Mouse (Mus musculus): Measurements from ENCODE around the gene Cd81.

The Cd81 gene

GRCm38 (mm10) chr7:143052626-143053007 is at the start of gene Cd81:
Gene Cd81, plus strand, starts transcription at chr7:143052739.
- DNase-seq, result peak; percentile 80

DNA sequence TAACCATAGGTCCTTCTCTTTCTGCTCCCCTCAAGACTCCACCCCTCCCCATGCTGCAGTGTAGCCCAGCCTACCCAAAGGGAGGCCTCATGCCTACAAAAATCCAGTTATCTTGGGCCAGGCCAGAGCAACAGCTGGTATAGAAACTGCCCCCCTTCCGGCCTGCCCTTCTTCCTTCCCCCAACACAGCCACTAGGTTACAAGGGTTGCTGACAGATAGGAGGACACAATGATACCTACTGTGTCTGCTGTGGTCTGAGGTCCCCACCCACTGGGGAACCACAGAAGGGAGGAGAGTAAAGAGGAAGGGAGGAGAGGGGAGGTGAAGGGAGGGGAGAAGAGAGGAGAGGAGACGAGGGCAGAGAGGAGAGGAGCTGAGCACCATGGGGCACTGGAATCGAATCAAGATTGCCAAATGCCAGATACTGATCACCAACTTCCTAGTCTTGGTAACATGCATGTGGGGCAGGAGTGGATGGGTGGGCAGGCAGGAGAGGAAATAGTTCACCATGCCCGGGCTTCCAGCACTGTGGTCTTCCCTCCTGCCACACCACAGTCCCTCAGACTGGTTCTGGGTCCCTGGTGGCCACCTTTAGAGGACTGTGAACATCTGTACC is 47.7 kb upstream of the Cd81 start, which contains the start of gene Tspan32:
Gene Tspan32, plus strand, starts transcription at position 320 of the 617 bp plus-strand sequence.
- no peak for DNase-seq

GRCm38 (mm10) chr7:143005344-143006096 is 47.0 kb upstream of the Cd81 start:
- no peak for DNase-seq

GRCm38 (mm10) chr7:143006097-143006755 is 46.3 kb upstream of the Cd81 start:
- DNase-seq, result no peak

- DNase-seq, result no peak
Observed at GRCm38 (mm10) chr7:143006756-143007598, 45.6 kb upstream of the Cd81 start.

DNA sequence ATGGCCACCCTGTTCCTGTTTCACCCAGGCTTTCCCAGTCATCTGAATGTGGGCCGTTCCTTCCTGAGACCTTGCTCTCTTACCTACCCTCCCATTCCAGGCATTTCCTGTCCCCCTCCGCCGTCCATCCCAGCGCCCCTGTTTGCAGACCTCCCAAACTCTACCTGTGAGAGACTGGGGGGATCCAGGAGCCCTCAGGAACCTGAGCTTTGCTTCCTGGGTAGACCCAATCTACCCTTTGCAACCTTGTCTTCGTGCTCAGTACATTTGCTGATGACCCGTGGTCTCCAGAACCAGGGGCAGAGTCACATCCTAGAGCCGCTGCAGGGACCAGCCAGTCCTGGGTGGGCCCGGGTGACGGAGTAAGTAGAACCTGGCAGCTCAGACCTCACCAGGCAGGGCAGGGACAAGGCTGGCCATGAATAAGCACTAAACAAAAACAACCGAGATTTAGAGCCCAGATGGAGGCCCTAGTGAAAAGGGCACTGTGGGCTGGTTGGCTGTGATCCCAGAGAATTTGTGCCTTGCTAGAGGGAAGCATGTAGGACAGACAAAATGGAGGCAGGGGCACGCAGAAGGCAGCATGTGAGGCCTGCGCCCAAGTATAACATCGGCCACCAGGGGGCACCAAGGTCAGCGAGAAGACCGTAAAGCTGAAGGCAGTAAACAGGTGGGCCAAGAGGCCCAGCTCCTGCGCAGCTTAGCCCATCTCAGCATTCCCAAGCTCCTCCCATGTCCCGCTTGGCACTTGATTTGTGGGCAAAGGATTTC is 44.8 kb upstream of the Cd81 start:
- peak; percentile 94 for DNase-seq

GRCm38 (mm10) chr7:143008370-143008926 is 44.1 kb upstream of the Cd81 start:
- peak; percentile 37 for DNase-seq

DNA sequence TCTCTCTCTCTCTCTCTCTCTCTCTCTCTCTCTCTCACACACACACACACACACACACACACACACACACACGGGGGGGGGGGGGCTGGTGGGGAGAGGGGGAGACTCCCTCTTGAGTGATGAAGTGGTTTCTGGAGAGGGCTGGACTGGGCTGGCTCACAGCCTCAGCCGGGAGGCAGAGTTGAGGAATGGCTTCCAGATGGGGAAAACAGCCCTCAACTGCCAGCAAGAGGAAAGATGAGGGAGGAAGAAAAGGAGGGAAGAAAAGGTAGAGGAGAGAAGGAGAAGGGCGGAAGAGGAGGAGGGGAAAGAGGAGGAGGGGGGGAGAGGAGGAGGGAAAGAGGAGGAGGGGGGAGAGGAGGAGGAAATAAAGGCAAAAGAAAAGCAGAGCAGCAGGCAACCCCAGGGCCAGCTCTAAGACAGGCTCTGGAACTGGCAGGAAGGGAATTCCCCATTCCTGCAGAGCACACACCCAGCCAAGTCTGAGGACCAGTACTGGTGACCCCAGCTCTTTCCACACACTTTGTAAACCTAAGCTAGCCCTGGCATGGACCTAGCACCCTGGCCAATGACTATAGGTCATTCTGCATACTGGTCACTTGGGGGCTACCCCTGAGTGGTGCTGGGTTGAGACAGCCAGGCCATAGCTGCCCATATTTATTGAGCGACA is 43.4 kb upstream of the Cd81 start:
- no peak for DNase-seq

- DNase-seq, result no peak
Observed at GRCm38 (mm10) chr7:143009996-143010395, 42.5 kb upstream of the Cd81 start.

GRCm38 (mm10) chr7:143011226-143011625 is 41.3 kb upstream of the Cd81 start:
- no peak for DNase-seq

- no peak for DNase-seq
Observed at GRCm38 (mm10) chr7:143012230-143012875, 40.2 kb upstream of the Cd81 start.

DNA sequence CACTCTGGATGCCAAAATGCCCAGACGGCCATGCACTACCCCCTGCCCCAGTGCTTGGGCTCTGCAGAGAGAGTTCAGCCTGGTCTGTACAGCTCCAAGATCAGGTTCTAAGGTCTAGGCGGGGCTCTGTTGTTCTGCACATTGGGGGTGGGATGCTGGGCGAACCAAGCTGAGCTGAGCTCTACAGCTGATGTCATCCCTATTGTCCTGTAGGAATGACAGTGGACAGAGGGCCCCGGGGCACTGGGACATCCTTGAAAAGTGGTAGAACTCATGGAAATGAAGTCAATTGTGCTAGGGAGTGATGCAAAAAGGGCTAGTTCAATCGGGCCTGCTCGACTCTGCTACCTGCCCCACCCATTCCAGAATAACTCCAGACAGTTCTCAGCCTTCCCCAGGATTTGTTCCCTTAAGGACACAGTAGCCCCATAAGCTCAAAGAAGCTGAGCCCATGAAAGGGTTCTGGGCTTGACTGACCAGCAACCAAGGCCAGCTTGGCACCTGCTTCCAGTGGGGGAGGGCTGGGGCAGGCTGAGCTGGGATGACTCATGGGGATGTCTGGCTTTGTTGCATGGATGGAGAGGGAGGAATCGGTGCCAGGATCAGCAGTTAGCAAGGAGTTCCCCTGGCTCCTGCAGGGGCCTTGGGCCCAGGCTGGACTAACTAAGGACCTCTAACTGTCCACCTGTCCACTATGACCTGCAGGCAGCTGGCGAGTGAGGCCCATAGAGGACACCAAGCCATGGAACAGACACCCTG is 38.9 kb upstream of the Cd81 start:
- peak; percentile 85 for DNase-seq

GRCm38 (mm10) chr7:143014862-143015659 is 37.5 kb upstream of the Cd81 start:
- no peak for DNase-seq

DNA sequence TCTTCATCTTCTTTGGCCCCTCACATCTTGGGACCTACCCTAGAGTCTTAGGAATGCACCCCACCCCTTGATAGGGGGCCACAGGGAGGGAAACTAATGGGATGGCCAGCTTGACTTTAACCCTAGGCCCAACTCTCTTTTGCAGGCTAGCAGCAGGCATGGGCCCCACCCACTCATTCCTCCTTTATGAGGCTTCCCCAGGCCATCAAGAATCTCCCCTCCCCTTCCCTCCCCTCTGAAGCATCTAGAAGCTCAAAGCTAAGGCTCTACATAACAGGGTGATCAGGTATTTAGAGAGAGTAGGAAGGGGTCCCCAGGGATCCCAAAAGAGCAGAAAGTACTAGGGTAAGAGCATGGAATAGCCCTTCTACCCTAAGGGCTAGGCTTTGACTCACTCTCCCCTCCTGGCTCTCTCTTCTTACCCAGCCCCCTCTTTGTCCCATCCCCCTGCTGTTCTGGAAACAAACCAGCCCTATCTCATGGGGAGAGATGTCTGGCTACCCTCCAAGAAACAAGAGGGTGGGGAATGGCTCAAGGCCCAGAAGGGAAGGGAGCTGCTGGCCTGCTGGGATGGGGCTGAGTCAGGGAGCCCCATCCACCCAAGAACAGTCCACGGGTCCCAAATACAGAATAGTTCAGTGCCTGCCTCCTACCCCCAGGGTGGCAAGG is 36.6 kb upstream of the Cd81 start:
- peak; percentile 82 for DNase-seq

- DNase-seq, result no peak
Observed at GRCm38 (mm10) chr7:143016424-143017142, 36.0 kb upstream of the Cd81 start.

GRCm38 (mm10) chr7:143017181-143017580 is 35.4 kb upstream of the Cd81 start:
- DNase-seq, result no peak

DNA sequence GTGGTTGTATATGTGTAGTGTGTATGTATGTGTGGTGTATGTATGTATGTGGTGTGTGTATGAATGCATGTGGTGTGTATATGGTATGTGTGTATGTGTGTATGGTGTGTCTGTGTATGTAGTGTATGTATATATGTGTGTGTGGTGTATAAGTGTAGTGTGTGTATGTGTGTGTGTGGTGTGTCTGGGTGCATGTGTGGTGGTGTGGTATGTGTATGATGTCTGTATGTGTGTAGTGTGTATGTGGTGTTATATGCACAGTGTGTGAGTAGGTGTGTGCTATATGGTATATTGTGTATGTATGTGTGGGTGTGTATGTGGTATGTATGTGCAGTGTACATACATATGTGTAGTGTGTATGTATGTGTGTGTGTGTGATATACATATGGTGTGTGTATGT is 32.5 kb upstream of the Cd81 start:
- DNase-seq, result no peak

GRCm38 (mm10) chr7:143020764-143021163 is 31.8 kb upstream of the Cd81 start:
- DNase-seq, result peak; percentile 82
